Mouse (Mus musculus) megakaryocyte, embryonic 14.5 days (primary cell): ENCODE results near the gene Apol8. TPM values are rescaled to one million over a fixed set of nuclear protein-coding genes. Genes with fewer than 3 reads are reported as not detected.
A peak's percentile ranks its signal among the peaks of the same experiment; 100 is the strongest.

ENCODE experiments used
- H3K27me3 ChIP-seq: replicated peaks from 2 replicates; pipeline ENCODE3; 2012; ENCODE audit warnings: inconsistent platforms
- H3K36me3 ChIP-seq: replicated peaks from 2 replicates; pipeline ENCODE3; 2012; ENCODE audit warnings: low read length, inconsistent platforms, mixed read lengths
- H3K4me1 ChIP-seq: 2 replicates; pipeline ENCODE4 v1.6.1; 2012; ENCODE audit warnings: inconsistent platforms
- H3K4me3 ChIP-seq: replicated peaks from 2 replicates; pipeline ENCODE3; 2012; ENCODE audit warnings: moderate library complexity, mild to moderate bottlenecking, inconsistent platforms
- H3K9me3 ChIP-seq: 2 replicates; pipeline ENCODE4 v1.6.1; 2012; ENCODE audit warnings: inconsistent platforms
- FLI1 ChIP-seq: IDR thresholded peaks from 2 replicates; pipeline ENCODE4 v1.6.1; 2012; ENCODE audit warnings: low read length, inconsistent platforms, mixed read lengths
- GATA1 ChIP-seq: IDR thresholded peaks from 3 replicates; pipeline ENCODE4 v1.6.1; 2012; ENCODE audit warnings: mixed read lengths, low read length, inconsistent platforms, borderline replicate concordance
- polyA plus RNA-seq: library from polyadenylated mRNA; stranded (reverse); fragments of >175 nt; gene quantifications from 2 replicates; pipeline ENCODE4 v1.2.3, GENCODE M21; 2012; ENCODE audit warnings: low replicate concordance; ENCODE audit not compliant: insufficient read depth

Apol8 gene
- polyA plus RNA-seq, 1 experiment: 0.82 TPM

- Histone ChIP-seq H3K4me3 (no peak overlapping the region), H3K4me1 (peaks cover 80% of the 10 kb centered on the region), H3K27me3 (no peaks in the 10 kb centered on the region), H3K36me3 (peaks cover 100% of the 10 kb centered on the region), H3K9me3 (no peaks in the 10 kb centered on the region)
- TF ChIP-seq FLI1 (no peak), GATA1 (no peak)
Observed at GRCm38 (mm10) chr15:77770341-77770740, 13.5 kb upstream of the Apol8 start.

- no peaks in the 10 kb centered on the region for H3K9me3 ChIP-seq
- peaks cover 84% of the 10 kb centered on the region for H3K4me1 ChIP-seq
- no peaks in the 10 kb centered on the region for H3K27me3 ChIP-seq
- no peak for TF ChIP-seq FLI1
- TF ChIP-seq GATA1: no peak
- H3K4me3 ChIP-seq: no peak overlapping the region
- peaks cover 100% of the 10 kb centered on the region for H3K36me3 ChIP-seq
Observed at GRCm38 (mm10) chr15:77766981-77767380, 10.2 kb upstream of the Apol8 start.

- no peak for TF ChIP-seq FLI1
- no peak for TF ChIP-seq GATA1
- H3K4me3 ChIP-seq: no peak overlapping the region
- no peaks in the 10 kb centered on the region for H3K9me3 ChIP-seq
- peaks cover 82% of the 10 kb centered on the region for H3K4me1 ChIP-seq
- peaks cover 100% of the 10 kb centered on the region for H3K36me3 ChIP-seq
- no peaks in the 10 kb centered on the region for H3K27me3 ChIP-seq
Observed at GRCm38 (mm10) chr15:77765484-77766093, 8.8 kb upstream of the Apol8 start.

GRCm38 (mm10) chr15:77764391-77765006, 7.7 kb upstream of the Apol8 start:
- H3K4me3 ChIP-seq: peak overlapping the region; percentile 21
- H3K4me1 ChIP-seq: peaks cover 82% of the 10 kb centered on the region
- peaks cover 100% of the 10 kb centered on the region for H3K36me3 ChIP-seq
- H3K27me3 ChIP-seq: no peaks in the 10 kb centered on the region
- H3K9me3 ChIP-seq: no peaks in the 10 kb centered on the region
- TF ChIP-seq FLI1 (no peak), GATA1 (no peak)

GRCm38 (mm10) chr15:77763702-77764101, 6.9 kb upstream of the Apol8 start:
- Histone ChIP-seq H3K4me1 (peaks cover 74% of the 10 kb centered on the region), H3K9me3 (no peaks in the 10 kb centered on the region), H3K4me3 (no peak overlapping the region), H3K27me3 (no peaks in the 10 kb centered on the region), H3K36me3 (peaks cover 98% of the 10 kb centered on the region)
- TF ChIP-seq GATA1 (no peak), FLI1 (no peak)

- TF ChIP-seq FLI1 (no peak), GATA1 (no peak)
- Histone ChIP-seq H3K4me1 (peaks cover 67% of the 10 kb centered on the region), H3K9me3 (no peaks in the 10 kb centered on the region), H3K27me3 (no peaks in the 10 kb centered on the region), H3K36me3 (peaks cover 96% of the 10 kb centered on the region), H3K4me3 (no peak overlapping the region)
Observed at GRCm38 (mm10) chr15:77763050-77763449, 6.2 kb upstream of the Apol8 start.

- Histone ChIP-seq H3K36me3 (peaks cover 84% of the 10 kb centered on the region), H3K27me3 (no peaks in the 10 kb centered on the region), H3K4me3 (no peak overlapping the region), H3K9me3 (no peaks in the 10 kb centered on the region), H3K4me1 (peaks cover 65% of the 10 kb centered on the region)
- TF ChIP-seq FLI1: no peak
- no peak for TF ChIP-seq GATA1
Observed at GRCm38 (mm10) chr15:77761561-77762380, 5.0 kb upstream of the Apol8 start.

GRCm38 (mm10) chr15:77761083-77761482, 4.3 kb upstream of the Apol8 start:
- Histone ChIP-seq H3K27me3 (no peaks in the 10 kb centered on the region), H3K36me3 (peaks cover 77% of the 10 kb centered on the region), H3K9me3 (no peaks in the 10 kb centered on the region), H3K4me1 (peaks cover 63% of the 10 kb centered on the region), H3K4me3 (no peak overlapping the region)
- TF ChIP-seq FLI1: no peak
- no peak for TF ChIP-seq GATA1

- Histone ChIP-seq H3K4me3 (no peak overlapping the region), H3K27me3 (no peaks in the 10 kb centered on the region), H3K9me3 (no peaks in the 10 kb centered on the region), H3K4me1 (peaks cover 62% of the 10 kb centered on the region), H3K36me3 (peaks cover 66% of the 10 kb centered on the region)
- TF ChIP-seq GATA1: no peak
- TF ChIP-seq FLI1: no peak
Observed at GRCm38 (mm10) chr15:77760037-77760436, 3.2 kb upstream of the Apol8 start.

- Histone ChIP-seq H3K4me3 (no peak overlapping the region), H3K36me3 (peaks cover 43% of the 10 kb centered on the region), H3K27me3 (peaks cover 4% of the 10 kb centered on the region), H3K4me1 (peaks cover 43% of the 10 kb centered on the region), H3K9me3 (no peaks in the 10 kb centered on the region)
- TF ChIP-seq GATA1 (no peak), FLI1 (no peak)
Observed at GRCm38 (mm10) chr15:77757586-77758226, 903 bp upstream of the Apol8 start.
